Comparison of ENCODE assay signal across 11 mouse cellular contexts in genomic region chr10:128237807-128238480, GRCm38 (mm10). TPM values are rescaled to one million over a fixed set of nuclear protein-coding genes. Genes with fewer than 3 reads are reported as not detected.
DNase-seq lines count a peak whose midpoint lies in the region; ATAC-seq lines count a peak whose summit lies in the region.
"Had no signal": no experiment of that assay in that cellular context is flagged by ENCODE, and none has a peak within 500 bp of the region (broad histone marks: within the 10 kb centered on the region; RNA-seq: fewer than 3 reads in every experiment).

No protein-coding gene starts in this region.

- WGBS in heart, embryonic 11.5 days (ENCODE audit: insufficient replicate concordance): 79% methylated on average over 15 of the region's 15 CpGs

- H3K4me1 ChIP-seq in heart, embryonic 11.5 days (ENCODE audit: control insufficient read depth, insufficient read depth, low read length): peaks cover 3% of the 10 kb centered on the region; the same call in 1 of the 2 replicates

- H3K27ac ChIP-seq in heart, embryonic 11.5 days (ENCODE audit: low read depth, low read length): no peak overlapping the region

- H3K4me2 ChIP-seq in heart, embryonic 11.5 days: no peak overlapping the region

- ATAC-seq in heart, embryonic 11.5 days (replicated peaks; ENCODE audit: insufficient number of reproducible peaks, low FRiP score, low TSS enrichment): no peak
- ATAC-seq in granulocyte monocyte progenitor cell, adult 5-6 weeks (replicated peaks; ENCODE audit: poor library complexity, severe bottlenecking): peak; percentile 50
- ATAC-seq in activated CD4-positive, CD25-positive, alpha-beta regulatory T cell, adult 4 months: no peak

- H3K36me3 ChIP-seq in heart, embryonic 11.5 days (ENCODE audit: control insufficient read depth, insufficient read depth, low read length): peaks cover 10% of the 10 kb centered on the region

- H3K4me3 ChIP-seq in heart, embryonic 11.5 days (ENCODE audit: low read depth, low read length): no peak overlapping the region
- H3K4me3 ChIP-seq: erythroblast, embryonic 14.5 days had no signal

- H3K9ac ChIP-seq in heart, embryonic 11.5 days (ENCODE audit: low read depth, low read length): no peak overlapping the region

- H3K27me3 ChIP-seq in heart, embryonic 11.5 days (ENCODE audit: control insufficient read depth, insufficient read depth, low read length): no peaks in the 10 kb centered on the region

- DNase-seq in heart, adult 11 months: peak; percentile 98
- peak; percentile 17 to 25 for DNase-seq in right cerebral cortex, adult 2 months (ENCODE audit: low spot score in 2 of 2)
- no peak for DNase-seq in right cerebral cortex, postnatal 14 days
- peak; percentile 38 for DNase-seq in skeletal muscle tissue, adult 2 months (ENCODE audit: low read depth, low spot score)
- DNase-seq in spleen, adult 12 weeks (ENCODE audit: low spot score): no peak

- no peaks in the 10 kb centered on the region for H3K9me3 ChIP-seq in heart, embryonic 11.5 days (replicated peaks; ENCODE audit: control insufficient read depth, low read length)

RNA-seq across cellular contexts. Expression of gene Timeless, which starts 6.1 kb away (rescaled TPM):
- 33.1 and 34.2 TPM in 2 replicates for polyA plus RNA-seq in heart, embryonic 11.5 days (2014; fragmentation: Nextera tagmentation; extraction: Ambion mirVana)
- total RNA-seq in granulocyte monocyte progenitor cell, adult 5-6 weeks (2014; fragmentation: Nextera tagmentation): 55.4 and 70.5 TPM in 2 replicates
- total RNA-seq in granulocyte monocyte progenitor cell, adult 5-6 weeks (2017): 64.0 and 71.4 TPM in 2 replicates
- polyA plus RNA-seq in activated CD4-positive, CD25-positive, alpha-beta regulatory T cell, adult 4 months (2017; shearing (Covaris generic)): 10 to 100 TPM; 23.7 to 35.9 TPM

RNA-seq across cellular contexts. Expression of gene Mip, which starts 12.3 kb away (rescaled TPM):
- polyA plus RNA-seq in heart, embryonic 11.5 days (2014; fragmentation: Nextera tagmentation; extraction: Ambion mirVana): not detected in 2 replicates
- 0.75 TPM in 1 of 2 replicates, not detected in the other for total RNA-seq in granulocyte monocyte progenitor cell, adult 5-6 weeks (2014; fragmentation: Nextera tagmentation)
- total RNA-seq in granulocyte monocyte progenitor cell, adult 5-6 weeks (2017): not detected in 2 replicates
- not detected for polyA plus RNA-seq in activated CD4-positive, CD25-positive, alpha-beta regulatory T cell, adult 4 months (2017; shearing (Covaris generic))
- polyA plus RNA-seq: erythroblast, embryonic 14.5 days; intestine, embryonic 14.5 days; testis, adult 2 months had no signal

RNA-seq across cellular contexts. Expression of gene Apon, which starts 16.0 kb away (rescaled TPM):
- polyA plus RNA-seq in heart, embryonic 11.5 days (2014; fragmentation: Nextera tagmentation; extraction: Ambion mirVana): 0.24 TPM in 1 of 2 replicates, not detected in the other
- 0.41 and 3.2 TPM in 2 replicates for total RNA-seq in granulocyte monocyte progenitor cell, adult 5-6 weeks (2014; fragmentation: Nextera tagmentation)
- total RNA-seq in granulocyte monocyte progenitor cell, adult 5-6 weeks (2017): 0.31 and 0.99 TPM in 2 replicates
- polyA plus RNA-seq in activated CD4-positive, CD25-positive, alpha-beta regulatory T cell, adult 4 months (2017; shearing (Covaris generic)): not detected

RNA-seq across cellular contexts. Expression of gene Spryd4, which starts 26.3 kb away (rescaled TPM):
- 40.4 and 41.4 TPM in 2 replicates for polyA plus RNA-seq in heart, embryonic 11.5 days (2014; fragmentation: Nextera tagmentation; extraction: Ambion mirVana)
- total RNA-seq in granulocyte monocyte progenitor cell, adult 5-6 weeks (2014; fragmentation: Nextera tagmentation): 15.1 and 16.3 TPM in 2 replicates
- total RNA-seq in granulocyte monocyte progenitor cell, adult 5-6 weeks (2017): 9.7 and 19.2 TPM in 2 replicates
- polyA plus RNA-seq in activated CD4-positive, CD25-positive, alpha-beta regulatory T cell, adult 4 months (2017; shearing (Covaris generic)): 10 to 100 TPM; 13.3 to 15.6 TPM

RNA-seq across cellular contexts. Expression of gene Apof, which starts 30.5 kb away (rescaled TPM):
- polyA plus RNA-seq in heart, embryonic 11.5 days (2014; fragmentation: Nextera tagmentation; extraction: Ambion mirVana): 0.49 TPM in 1 of 2 replicates, not detected in the other
- total RNA-seq in granulocyte monocyte progenitor cell, adult 5-6 weeks (2014; fragmentation: Nextera tagmentation): not detected in 2 replicates
- total RNA-seq in granulocyte monocyte progenitor cell, adult 5-6 weeks (2017): 0.34 and 0.57 TPM in 2 replicates
- polyA plus RNA-seq in activated CD4-positive, CD25-positive, alpha-beta regulatory T cell, adult 4 months (2017; shearing (Covaris generic)): not detected
- polyA plus RNA-seq: erythroblast, embryonic 14.5 days; intestine, embryonic 14.5 days had no signal

Comparison
In these comparisons a context has a peak if more than half of its experiments do, and no peak if none do; other contexts are left out.
1. DNase-seq: peak in heart, adult 11 months (single experiment), right cerebral cortex, adult 2 months (2 of 2) and skeletal muscle tissue, adult 2 months (single experiment); none in right cerebral cortex, postnatal 14 days (single experiment) and spleen, adult 12 weeks (single experiment).